Mouse (Mus musculus) embryonic fibroblast, embryonic 13.5 days (primary cell): Measurements from ENCODE around the gene Ccndbp1. TPM values are rescaled to one million over a fixed set of nuclear protein-coding genes. Genes with fewer than 3 reads are reported as not detected.
"Not testable (repeated sequence)": the region's sequence is repeated elsewhere in the genome, so short reads cannot be mapped to it uniquely, and the experiment has no call there.

ENCODE experiments used
- H3K27ac ChIP-seq: 2 replicates; pipeline ENCODE4 v1.5.1; 2012; ENCODE audit warnings: low read length, control low read depth, inconsistent platforms; ENCODE audit not compliant: insufficient read depth
- H3K4me1 ChIP-seq: 2 replicates; pipeline ENCODE4 v1.6.1; 2011; ENCODE audit warnings: low read length; ENCODE audit not compliant: control insufficient read depth, insufficient read depth
- H3K4me3 ChIP-seq: 2 replicates; pipeline ENCODE4 v1.5.1; 2011; ENCODE audit warnings: mild to moderate bottlenecking, control low read depth, low read length; ENCODE audit not compliant: insufficient read depth
- CTCF ChIP-seq: IDR thresholded peaks from 2 replicates; pipeline ENCODE4 v1.5.1; 2011; ENCODE audit warnings: mild to moderate bottlenecking, control low read depth, low read length, moderate library complexity, borderline replicate concordance; ENCODE audit not compliant: insufficient read depth
- POLR2A ChIP-seq: IDR thresholded peaks from 2 replicates; pipeline ENCODE4 v1.6.1; 2011; ENCODE audit warnings: low read depth, mild to moderate bottlenecking, control low read depth, low read length, moderate library complexity
- polyA plus RNA-seq: library from polyadenylated mRNA; stranded (reverse); fragments of >200 nt; gene quantifications from 2 replicates; pipeline ENCODE4 v1.2.4, GENCODE M21; 2011; ENCODE audit warnings: low read depth; ENCODE audit not compliant: missing spikeins, insufficient read length

Gene Ccndbp1
- polyA plus RNA-seq, 1 experiment: 37.2 TPM

- no peak overlapping the region for H3K4me3 ChIP-seq
- H3K27ac ChIP-seq: no peak overlapping the region
- H3K4me1 ChIP-seq: no peaks in the 10 kb centered on the region
- TF ChIP-seq CTCF (no peak), POLR2A (no peak)
Observed at GRCm38 (mm10) chr2:120991196-120991595, 17.0 kb upstream of the Ccndbp1 start.

GRCm38 (mm10) chr2:120996607-120997006, 11.6 kb upstream of the Ccndbp1 start:
- not testable (repeated sequence) for H3K4me1 ChIP-seq, H3K4me3 ChIP-seq, H3K27ac ChIP-seq

GRCm38 (mm10) chr2:120998863-120999262, 9.3 kb upstream of the Ccndbp1 start:
- Histone ChIP-seq H3K4me1 (no peaks in the 10 kb centered on the region), H3K27ac (no peak overlapping the region), H3K4me3 (no peak overlapping the region)
- TF ChIP-seq CTCF (no peak), POLR2A (no peak)

- TF ChIP-seq CTCF (0 out of 2 replicates have a peak, but pooled peaks have one; percentile 14), POLR2A (no peak)
- Histone ChIP-seq H3K4me3 (no peak overlapping the region), H3K27ac (no peak overlapping the region), H3K4me1 (no peaks in the 10 kb centered on the region)
Observed at GRCm38 (mm10) chr2:121003586-121003985, 4.6 kb upstream of the Ccndbp1 start.

GRCm38 (mm10) chr2:121004018-121004811, 4.0 kb upstream of the Ccndbp1 start:
- TF ChIP-seq CTCF (no peak), POLR2A (no peak)
- Histone ChIP-seq H3K4me1 (no peaks in the 10 kb centered on the region), H3K27ac (no peak overlapping the region), H3K4me3 (no peak overlapping the region)

- Histone ChIP-seq H3K4me1 (no peaks in the 10 kb centered on the region), H3K27ac (no peak overlapping the region), H3K4me3 (no peak overlapping the region)
- no peak for TF ChIP-seq POLR2A
- TF ChIP-seq CTCF: no peak
Observed at GRCm38 (mm10) chr2:121006986-121007385, 1.2 kb upstream of the Ccndbp1 start.

- Histone ChIP-seq H3K27ac (no peak overlapping the region), H3K4me3 (peak overlapping the region; percentile 90), H3K4me1 (no peaks in the 10 kb centered on the region)
- no peak for TF ChIP-seq POLR2A
- TF ChIP-seq CTCF: no peak
Observed at GRCm38 (mm10) chr2:121008664-121009007, 433 bp downstream of the Ccndbp1 start.

GRCm38 (mm10) chr2:121009071-121009677, 971 bp downstream of the Ccndbp1 start:
- TF ChIP-seq CTCF (no peak), POLR2A (no peak)
- Histone ChIP-seq H3K27ac (no peak overlapping the region), H3K4me3 (peak overlapping the region; percentile 90)

GRCm38 (mm10) chr2:121012676-121013075, 4.5 kb downstream of the Ccndbp1 start:
- TF ChIP-seq CTCF: no peak
- no peak for TF ChIP-seq POLR2A
- H3K4me1 ChIP-seq: no peaks in the 10 kb centered on the region
- no peak overlapping the region for H3K4me3 ChIP-seq
- H3K27ac ChIP-seq: no peak overlapping the region

More at GRCm38 (mm10) chr2:121009071-121009677, 971 bp downstream of the Ccndbp1 start:
- H3K4me1 ChIP-seq: no peaks in the 10 kb centered on the region

- Histone ChIP-seq H3K4me1 (no peaks in the 10 kb centered on the region), H3K4me3 (no peak overlapping the region), H3K27ac (no peak overlapping the region)
- no peak for TF ChIP-seq POLR2A
- no peak for TF ChIP-seq CTCF
Observed at GRCm38 (mm10) chr2:121015507-121015906, 7.3 kb downstream of the Ccndbp1 start.

GRCm38 (mm10) chr2:121016226-121016625, 8.0 kb downstream of the Ccndbp1 start:
- no peak for TF ChIP-seq POLR2A
- no peak for TF ChIP-seq CTCF
- H3K27ac ChIP-seq: no peak overlapping the region
- no peak overlapping the region for H3K4me3 ChIP-seq
- H3K4me1 ChIP-seq: no peaks in the 10 kb centered on the region
